Mouse (Mus musculus) G1E-ER4 (cell line): ENCODE data around the gene Upf1. TPM values are rescaled to one million over a fixed set of nuclear protein-coding genes. Genes with fewer than 3 reads are reported as not detected.

ENCODE experiments used
- GATA1 ChIP-seq: IDR thresholded peaks from one replicate; pipeline ENCODE4 v1.8.0; 2012; ENCODE audit warnings: low read length, inconsistent platforms
- polyA plus RNA-seq: library from polyadenylated mRNA; stranded (reverse); fragments of >175 nt; gene quantifications from 2 replicates; pipeline ENCODE4 v1.2.3, GENCODE M21; 2012

Gene Upf1
- polyA plus RNA-seq, 1 experiment = 139 TPM

DNA sequence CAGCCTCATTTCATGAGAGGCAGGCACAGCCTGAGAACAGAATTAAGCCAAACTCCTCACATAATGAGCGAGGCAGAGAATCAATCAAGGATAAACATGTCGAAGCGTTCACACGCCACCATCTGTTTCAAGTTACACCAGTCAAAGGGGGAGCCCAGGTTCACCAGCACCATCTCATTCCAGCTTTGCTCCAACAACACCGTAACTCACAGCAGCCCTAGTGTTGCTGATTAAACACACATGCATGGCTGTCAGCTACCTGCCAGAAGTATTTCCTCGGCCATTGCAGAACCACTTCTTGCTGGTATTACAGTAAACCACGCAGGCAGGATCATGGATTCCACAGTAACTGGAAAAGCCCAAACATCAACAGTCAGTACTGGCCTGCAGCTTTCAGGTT is 10.0 kb downstream of the Upf1 start:
- no peak for TF ChIP-seq GATA1

GRCm38 (mm10) chr8:70342007-70342406 is 11.1 kb downstream of the Upf1 start:
- TF ChIP-seq GATA1 = no peak

- no peak for TF ChIP-seq GATA1
Measured at GRCm38 (mm10) chr8:70340659-70341058, 12.4 kb downstream of the Upf1 start.

- TF ChIP-seq GATA1 = no peak
Measured at GRCm38 (mm10) chr8:70338931-70339330, 14.1 kb downstream of the Upf1 start.

DNA sequence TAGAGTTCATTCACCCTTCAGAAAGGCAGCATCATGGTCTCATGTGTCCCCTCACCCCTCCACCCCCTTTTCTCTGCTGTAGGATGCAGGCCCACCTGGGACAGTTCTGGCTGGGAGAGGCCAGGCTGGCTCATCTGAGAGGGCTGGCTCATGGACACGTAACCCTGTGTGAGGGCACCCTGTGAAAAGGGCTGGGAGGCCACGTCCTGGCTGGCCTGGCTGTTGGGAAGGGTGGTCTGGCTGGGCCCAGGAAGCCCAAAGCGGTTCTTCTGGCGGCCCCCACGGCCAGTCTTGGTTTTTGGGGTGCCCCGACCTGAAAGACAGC is 20.2 kb downstream of the Upf1 start:
- no peak for TF ChIP-seq GATA1

GRCm38 (mm10) chr8:70332070-70332877 is 20.8 kb downstream of the Upf1 start:
- no peak for TF ChIP-seq GATA1

- TF ChIP-seq GATA1 = no peak
Measured at GRCm38 (mm10) chr8:70331526-70331925, 21.6 kb downstream of the Upf1 start.

- TF ChIP-seq GATA1 = no peak
Measured at GRCm38 (mm10) chr8:70330741-70331364, 22.2 kb downstream of the Upf1 start.

- no peak for TF ChIP-seq GATA1
Measured at GRCm38 (mm10) chr8:70329835-70330740, 23.0 kb downstream of the Upf1 start.

DNA sequence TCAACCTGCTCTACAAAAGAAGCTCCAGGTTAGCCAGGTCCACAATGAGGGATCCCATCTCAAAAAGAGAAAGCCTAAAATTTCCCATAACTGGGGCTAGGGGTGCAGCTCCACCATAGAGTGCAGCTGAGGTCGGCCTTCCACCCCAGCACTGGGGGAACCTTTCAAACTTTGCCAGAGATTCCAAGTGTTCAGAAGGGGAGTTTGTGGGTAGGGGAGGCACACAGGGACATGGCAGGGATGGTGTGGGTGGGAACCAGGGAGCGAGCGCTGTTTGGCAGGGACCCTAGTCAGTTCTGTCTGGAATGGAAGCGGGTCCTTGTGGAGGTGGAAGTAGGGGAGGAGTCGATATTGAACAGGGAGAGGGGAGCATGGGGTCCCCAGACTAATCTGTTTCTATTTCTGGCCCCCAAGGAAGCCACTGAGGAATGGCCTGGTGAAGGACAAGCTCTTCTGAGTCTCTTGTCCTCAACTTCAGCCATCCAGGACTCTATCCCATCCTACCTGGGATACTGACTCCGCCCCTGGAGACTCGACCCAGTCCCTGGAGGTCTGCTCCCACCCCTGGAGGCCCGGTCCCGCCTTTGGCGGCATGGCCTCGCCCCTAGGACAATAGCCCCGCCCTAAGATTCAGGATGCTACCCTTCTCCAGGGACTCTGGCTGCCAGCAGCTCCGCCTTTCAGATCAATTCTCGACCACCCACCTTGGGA is 23.8 kb downstream of the Upf1 start, which contains the start of gene Gdf1:
Gene Gdf1, plus strand, starts transcription at position 694 of the 711 bp plus-strand sequence.
- no peak for TF ChIP-seq GATA1

DNA sequence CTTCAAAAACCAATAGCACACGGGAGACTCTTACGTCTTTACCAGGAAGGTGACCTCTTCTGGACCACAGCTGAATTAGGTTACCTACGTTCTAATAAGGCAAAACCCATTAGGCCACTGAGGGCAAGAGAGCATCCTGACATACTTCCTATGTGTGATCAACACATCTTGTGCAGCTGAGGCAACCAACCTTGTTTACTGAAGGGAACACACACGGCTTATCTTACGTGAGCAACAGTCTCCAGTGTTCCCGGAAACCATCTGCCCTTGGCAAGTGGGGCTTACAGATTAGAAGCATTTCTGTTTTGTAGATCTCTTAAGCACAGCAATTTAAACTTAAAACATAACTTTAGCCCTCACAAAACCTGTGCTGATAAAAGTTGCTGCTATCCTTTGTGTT is 25.6 kb downstream of the Upf1 start:
- no peak for TF ChIP-seq GATA1

- no peak for TF ChIP-seq GATA1
Measured at GRCm38 (mm10) chr8:70323716-70324115, 29.4 kb downstream of the Upf1 start.

GRCm38 (mm10) chr8:70317872-70318271 is 35.2 kb downstream of the Upf1 start:
- TF ChIP-seq GATA1 = no peak

GRCm38 (mm10) chr8:70316511-70317504 is 36.3 kb downstream of the Upf1 start:
- TF ChIP-seq GATA1 = no peak
